Mouse (Mus musculus): Measurements from ENCODE around the gene Gpr107.
A peak's percentile ranks its signal among the peaks of the same experiment; 100 is the strongest.

Gpr107 gene

GRCm38 (mm10) chr2:31245491-31246141, 93.5 kb downstream of the Gpr107 start, which contains the start of gene Ncs1:
Gene Ncs1, plus strand, starts transcription at chr2:31245823.
- peak; percentile 92 for DNase-seq (ENCODE audit: low read depth, low spot score)

- DNase-seq (ENCODE audit: low read depth, low spot score), result peak; percentile 83
Observed at GRCm38 (mm10) chr2:31246251-31246971, 94.3 kb downstream of the Gpr107 start.

GRCm38 (mm10) chr2:31248856-31249255, 96.7 kb downstream of the Gpr107 start:
- no peak for DNase-seq (ENCODE audit: low read depth, low spot score)

- no peak for DNase-seq (ENCODE audit: low read depth, low spot score)
Observed at GRCm38 (mm10) chr2:31252167-31252566, 100.1 kb downstream of the Gpr107 start.

GRCm38 (mm10) chr2:31253463-31253862, 101.3 kb downstream of the Gpr107 start:
- no peak for DNase-seq (ENCODE audit: low read depth, low spot score)

- no peak for DNase-seq (ENCODE audit: low read depth, low spot score)
Observed at GRCm38 (mm10) chr2:31254806-31255205, 102.7 kb downstream of the Gpr107 start.

GRCm38 (mm10) chr2:31255952-31256938, 104.1 kb downstream of the Gpr107 start:
- DNase-seq (ENCODE audit: low read depth, low spot score), result peak; percentile 96

- peak; percentile 95 for DNase-seq (ENCODE audit: low read depth, low spot score)
Observed at GRCm38 (mm10) chr2:31257096-31257495, 105.0 kb downstream of the Gpr107 start.

GRCm38 (mm10) chr2:31258609-31259366, 106.7 kb downstream of the Gpr107 start:
- DNase-seq (ENCODE audit: low read depth, low spot score), result peak; percentile 95

GRCm38 (mm10) chr2:31259367-31259920, 107.3 kb downstream of the Gpr107 start:
- no peak for DNase-seq (ENCODE audit: low read depth, low spot score)

- no peak for DNase-seq (ENCODE audit: low read depth, low spot score)
Observed at GRCm38 (mm10) chr2:31260549-31260948, 108.4 kb downstream of the Gpr107 start.

GRCm38 (mm10) chr2:31263039-31263461, 110.9 kb downstream of the Gpr107 start:
- peak; percentile 87 for DNase-seq (ENCODE audit: low read depth, low spot score)

- peak; percentile 96 for DNase-seq (ENCODE audit: low read depth, low spot score)
Observed at GRCm38 (mm10) chr2:31263746-31264378, 111.7 kb downstream of the Gpr107 start.

- DNase-seq (ENCODE audit: low read depth, low spot score), result no peak
Observed at GRCm38 (mm10) chr2:31267447-31267846, 115.3 kb downstream of the Gpr107 start.
